Mouse (Mus musculus) neural tube, embryonic 11.5 days (tissue): Measurements from ENCODE around the gene 1600002K03Rik. TPM values are rescaled to one million over a fixed set of nuclear protein-coding genes. Genes with fewer than 3 reads are reported as not detected.

Experiments used
- ATAC-seq: fragments of 200-750 bp; cut with Nextera tagmentation; 2 replicates; pipeline ENCODE4 v1.8.0; 2017; ENCODE audit warnings: moderate number of reproducible peaks, mild to moderate bottlenecking, moderate TSS enrichment, moderate library complexity; ENCODE audit not compliant: insufficient read depth, low FRiP score, low TSS enrichment
- DNase-seq: peaks from one replicate; pipeline ENCODE4 v3.0.0-alpha.2; 2015; ENCODE audit warnings: low spot score
- H3K27ac ChIP-seq: fragments of 300-500 bp; sonication (generic); 2 replicates; pipeline ENCODE4 v1.5.1; 2014; ENCODE audit warnings: low read depth, mild to moderate bottlenecking, low read length
- H3K27me3 ChIP-seq: fragments of 300-500 bp; sonication (generic); 2 replicates; pipeline ENCODE4 v1.6.1; 2014; ENCODE audit warnings: mild to moderate bottlenecking, low read length, mixed read lengths; ENCODE audit not compliant: control insufficient read depth, insufficient read depth
- H3K36me3 ChIP-seq: fragments of 300-500 bp; sonication (generic); 2 replicates; pipeline ENCODE4 v1.6.1; 2014; ENCODE audit warnings: mild to moderate bottlenecking, low read length, moderate library complexity, mixed read lengths; ENCODE audit not compliant: control insufficient read depth, insufficient read depth
- H3K4me1 ChIP-seq: fragments of 300-500 bp; sonication (generic); 2 replicates; pipeline ENCODE4 v1.6.1; 2014; ENCODE audit warnings: low read length, mixed read lengths; ENCODE audit not compliant: control insufficient read depth, insufficient read depth
- H3K4me2 ChIP-seq: fragments of 300-500 bp; sonication (generic); 2 replicates; pipeline ENCODE4 v1.6.1; 2014; ENCODE audit warnings: low read depth, mild to moderate bottlenecking, moderate library complexity
- H3K4me3 ChIP-seq: fragments of 300-500 bp; sonication (generic); 2 replicates; pipeline ENCODE4 v1.5.1; 2014; ENCODE audit warnings: low read depth, low read length
- H3K9ac ChIP-seq: fragments of 300-500 bp; sonication (generic); 2 replicates; pipeline ENCODE4 v1.6.1; 2014; ENCODE audit warnings: mild to moderate bottlenecking, low read length
- H3K9me3 ChIP-seq: fragments of 300-500 bp; sonication (generic); 2 replicates; pipeline ENCODE4 v1.6.1; 2016; ENCODE audit warnings: low read length; ENCODE audit not compliant: control insufficient read depth
- WGBS: fragments of 180-500 bp; shearing (Covaris S2); extraction: QIAGEN DNeasy Blood & Tissue Kit; methylation state at CpG from one replicate; pipeline ENCODE4 v1.1.7; 2014; 5-methylcytosine and 5-hydroxymethylcytosine counted together
- polyA plus RNA-seq: library from polyadenylated mRNA; unstranded; fragments of >200 nt; fragmentation: Nextera tagmentation; extraction: Ambion mirVana; gene quantifications from 2 replicates; pipeline ENCODE4 v1.2.1, GENCODE M21; 2014

1600002K03Rik gene
- polyA plus RNA-seq, 1 experiment from 2014 or later = 10.8 TPM

GRCm38 (mm10) chr10:80149291-80150225 lies 23.2 kb upstream of the 1600002K03Rik start:
- ATAC-seq = peak; percentile 72

GRCm38 (mm10) chr10:80150226-80151210 lies 22.2 kb upstream of the 1600002K03Rik start:
- Histone ChIP-seq H3K27me3 (no peaks in the 10 kb centered on the region), H3K4me2 (peak overlapping the region; percentile 98), H3K36me3 (peaks cover 41% of the 10 kb centered on the region), H3K4me3 (peak overlapping the region; percentile 100), H3K9me3 (no peaks in the 10 kb centered on the region), H3K27ac (peak overlapping the region; percentile 98), H3K9ac (peak overlapping the region; percentile 100), H3K4me1 (peaks cover 45% of the 10 kb centered on the region)
- DNase-seq (peak; percentile 90), ATAC-seq (no peak; the same call in 1 of the 2 replicates)
- WGBS = under 1% methylated on average over 51 of the region's 71 CpGs

More at GRCm38 (mm10) chr10:80149291-80150225, 23.2 kb upstream of the 1600002K03Rik start:
- H3K9ac ChIP-seq = peak overlapping the region; percentile 100
- peaks cover 38% of the 10 kb centered on the region for H3K36me3 ChIP-seq
- H3K4me2 ChIP-seq = peak overlapping the region; percentile 98
- H3K9me3 ChIP-seq = no peaks in the 10 kb centered on the region
- H3K4me1 ChIP-seq = peaks cover 42% of the 10 kb centered on the region
- WGBS = under 1% methylated on average over 85 of the region's 88 CpGs
- H3K4me3 ChIP-seq = peak overlapping the region; percentile 100
- H3K27ac ChIP-seq = peak overlapping the region; percentile 98
- H3K27me3 ChIP-seq = no peaks in the 10 kb centered on the region
- DNase-seq = peak; percentile 99

DNA sequence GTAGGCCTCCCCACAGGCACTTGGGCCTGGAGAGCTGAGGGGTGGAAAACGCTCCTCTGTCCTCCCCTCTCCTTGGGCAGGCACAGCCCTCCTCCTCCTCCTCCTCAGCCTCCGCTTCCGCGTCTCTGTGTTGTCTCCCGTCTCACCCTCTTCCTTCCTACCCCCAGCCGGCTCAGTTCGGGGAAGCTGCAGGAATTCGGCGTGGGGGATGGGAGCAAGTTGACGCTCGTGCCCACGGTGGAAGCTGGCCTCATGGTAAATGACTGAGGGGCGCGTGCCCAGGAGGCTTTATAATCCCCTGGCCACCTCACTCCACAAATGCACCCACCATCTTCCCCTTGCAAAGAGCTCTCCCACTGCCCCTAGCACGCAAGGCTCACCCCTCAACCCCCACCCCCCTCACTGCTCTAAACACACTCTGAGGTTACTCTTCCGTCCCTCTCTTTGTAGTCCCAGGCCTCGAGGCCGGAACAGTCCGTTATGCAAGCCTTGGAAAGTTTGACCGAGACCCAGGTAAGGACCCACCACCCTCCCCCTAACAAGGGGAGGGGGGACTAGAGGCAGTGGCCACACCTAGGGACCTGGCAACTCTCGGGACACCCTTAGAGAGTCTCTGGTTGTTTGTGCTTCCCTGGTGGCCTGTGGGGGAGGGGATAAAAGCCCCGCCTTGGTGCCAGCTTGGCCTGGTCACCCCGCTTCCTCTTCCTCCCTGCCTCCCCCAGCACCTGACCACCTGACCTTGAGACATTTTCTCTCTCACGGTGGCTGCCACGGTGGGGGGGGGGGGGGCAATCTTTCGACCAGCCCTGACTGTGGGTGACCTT lies 21.3 kb upstream of the 1600002K03Rik start:
- WGBS = 0% methylated on average over 22 of the region's 26 CpGs
- H3K4me1 ChIP-seq = peaks cover 40% of the 10 kb centered on the region
- no peaks in the 10 kb centered on the region for H3K27me3 ChIP-seq
- peak overlapping the region; percentile 100 for H3K4me3 ChIP-seq
- H3K27ac ChIP-seq = peak overlapping the region; percentile 98
- DNase-seq (peak; percentile 63), ATAC-seq (no peak)
- H3K9me3 ChIP-seq = no peaks in the 10 kb centered on the region
- peak overlapping the region; percentile 100 for H3K9ac ChIP-seq
- peak overlapping the region; percentile 98 for H3K4me2 ChIP-seq
- H3K36me3 ChIP-seq = peaks cover 44% of the 10 kb centered on the region

- Histone ChIP-seq H3K9me3 (no peaks in the 10 kb centered on the region), H3K4me1 (peaks cover 44% of the 10 kb centered on the region), H3K27ac (peak overlapping the region; percentile 98), H3K36me3 (peaks cover 52% of the 10 kb centered on the region), H3K4me2 (peak overlapping the region; percentile 98), H3K9ac (peak overlapping the region; percentile 100), H3K27me3 (no peaks in the 10 kb centered on the region), H3K4me3 (peak overlapping the region; percentile 100)
- whole genome bisulfite sequencing = 9% methylated on average over 15 of the region's 15 CpGs
- ATAC-seq = no peak
- peak; percentile 55 for DNase-seq
These were observed 20.5 kb upstream of the 1600002K03Rik start for GRCm38 (mm10) chr10:80152071-80152872.

DNA sequence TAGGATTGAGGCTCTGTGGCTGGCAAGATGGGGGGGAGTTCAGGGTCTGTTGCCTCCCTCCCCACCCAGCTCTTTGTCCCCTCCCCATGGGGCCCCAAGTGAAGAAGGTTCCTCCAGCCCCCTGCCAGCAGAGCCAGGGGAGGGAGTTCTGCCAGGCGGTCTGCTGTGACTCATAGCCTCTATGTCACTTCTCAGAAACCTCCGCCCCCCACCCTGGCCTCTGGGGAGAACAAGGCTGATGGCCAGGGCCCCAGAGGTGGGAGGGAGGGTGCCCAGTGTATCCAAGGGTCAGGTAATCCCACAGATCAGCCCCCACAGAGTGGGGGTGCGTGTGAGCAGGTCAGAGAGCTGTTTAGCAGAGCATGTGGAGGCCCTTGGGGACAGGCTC lies 19.9 kb upstream of the 1600002K03Rik start:
- Histone ChIP-seq H3K4me3 (peak overlapping the region; percentile 100), H3K36me3 (peaks cover 55% of the 10 kb centered on the region), H3K4me2 (peak overlapping the region; percentile 98), H3K4me1 (peaks cover 46% of the 10 kb centered on the region), H3K9ac (peak overlapping the region; percentile 100), H3K9me3 (no peaks in the 10 kb centered on the region), H3K27ac (peak overlapping the region; percentile 98), H3K27me3 (no peaks in the 10 kb centered on the region)
- 61% methylated on average over 3 of the region's 3 CpGs for WGBS
- DNase-seq = no peak
- ATAC-seq = no peak

DNA sequence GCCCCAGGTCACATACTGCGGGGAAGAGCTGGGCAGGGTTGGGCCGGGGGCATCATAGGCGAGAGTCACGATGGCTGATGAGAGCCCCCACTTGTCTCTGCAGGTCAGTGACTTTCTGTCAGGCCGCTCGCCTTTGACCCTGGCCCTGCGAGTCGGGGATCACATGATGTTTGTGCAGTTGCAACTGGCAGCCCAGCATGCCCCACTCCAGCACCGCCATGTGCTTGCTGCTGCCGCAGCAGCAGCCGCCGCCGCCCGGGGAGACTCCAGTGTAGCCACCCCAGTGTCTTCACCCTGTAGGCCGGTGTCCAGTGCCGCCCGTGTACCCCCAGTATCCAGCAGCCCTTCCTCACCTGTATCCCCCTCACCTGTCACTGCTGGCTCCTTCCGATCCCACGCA lies 19.0 kb upstream of the 1600002K03Rik start:
- H3K36me3 ChIP-seq = peaks cover 55% of the 10 kb centered on the region
- H3K4me1 ChIP-seq = peaks cover 51% of the 10 kb centered on the region
- whole genome bisulfite sequencing = 87% methylated on average over 19 of the region's 19 CpGs

DNA sequence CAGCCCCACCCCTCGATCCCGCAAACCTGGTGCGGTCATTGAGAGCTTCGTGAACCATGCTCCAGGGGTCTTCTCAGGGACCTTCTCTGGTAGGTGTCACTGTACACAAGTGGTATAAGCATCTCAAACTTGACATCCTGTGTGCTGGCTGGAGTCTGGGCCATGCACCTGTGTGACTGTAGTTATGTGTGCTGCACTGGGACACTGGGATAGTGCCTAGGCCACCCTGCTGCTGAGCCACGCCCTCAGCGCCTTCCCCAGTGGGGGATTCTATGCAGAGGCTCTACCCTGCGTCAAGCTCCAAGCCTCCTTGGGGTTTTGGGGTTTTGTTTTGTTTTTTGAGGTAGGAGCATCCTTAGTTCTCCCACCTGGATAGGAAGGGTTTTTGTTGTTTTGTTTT lies 18.4 kb upstream of the 1600002K03Rik start:
- Histone ChIP-seq H3K4me2 (no peak overlapping the region), H3K36me3 (peaks cover 55% of the 10 kb centered on the region), H3K4me3 (no peak overlapping the region; the same call in 1 of the 2 replicates), H3K27me3 (no peaks in the 10 kb centered on the region), H3K9ac (no peak overlapping the region; the same call in 1 of the 2 replicates), H3K9me3 (no peaks in the 10 kb centered on the region), H3K4me1 (peaks cover 57% of the 10 kb centered on the region), H3K27ac (0 out of 2 replicates have a peak overlapping the region, but pooled peaks have one; percentile 20)
- 85% methylated on average over 7 of the region's 7 CpGs for WGBS
- DNase-seq (no peak), ATAC-seq (no peak)

More for the DNA sequence above, 19.0 kb upstream of the 1600002K03Rik start:
- Histone ChIP-seq H3K9ac (peak overlapping the region; percentile 18; the same call in 1 of the 2 replicates), H3K4me2 (no peak overlapping the region), H3K27ac (no peak overlapping the region), H3K9me3 (no peaks in the 10 kb centered on the region), H3K4me3 (peak overlapping the region; percentile 100; the same call in 1 of the 2 replicates), H3K27me3 (no peaks in the 10 kb centered on the region)
- no peak for ATAC-seq
- DNase-seq = no peak
